Mouse (Mus musculus) adrenal gland, adult 18-20 months (tissue): Measurements from ENCODE around the gene Smpdl3a. TPM values are rescaled to one million over a fixed set of nuclear protein-coding genes. Genes with fewer than 3 reads are reported as not detected.

Source experiments
- DNase-seq, 2 experiments: peaks; one replicate each; pipeline ENCODE4 v3.0.0; 2021 to 2022; ENCODE audit warnings: low spot score in 2 of 2
- total RNA-seq, 2 experiments: library from RNA; stranded (reverse); gene quantifications; 1 replicate in 1 of 2; 2 replicates in 1 of 2; pipeline ENCODE4 v1.2.3; 2021

The Smpdl3a gene
- total RNA-seq, 2 experiments from 2014 or later, result 38.1 to 58.5 TPM

GRCm38 (mm10) chr10:57815869-57816268 is 21.7 kb downstream of the Smpdl3a start:
- DNase-seq, result no peak

DNA sequence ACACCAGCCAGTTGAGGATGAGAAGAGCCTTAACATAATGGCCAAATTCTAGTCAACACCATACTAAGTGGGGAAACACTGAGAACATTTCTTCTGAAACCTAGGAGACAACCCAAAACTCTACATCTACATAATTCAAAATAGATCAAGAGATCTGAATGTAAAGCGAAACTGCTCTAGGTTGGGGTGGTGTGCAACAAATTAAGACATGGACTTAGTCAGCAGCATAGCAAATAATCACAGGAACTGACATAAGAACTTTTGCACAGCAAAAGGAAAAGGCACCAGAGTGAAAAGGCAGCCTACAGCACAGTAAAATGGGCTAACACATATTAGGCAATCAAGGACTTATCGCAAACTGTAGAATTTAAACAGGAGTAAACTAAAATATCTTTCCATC is 25.1 kb downstream of the Smpdl3a start:
- no peak for DNase-seq

DNA sequence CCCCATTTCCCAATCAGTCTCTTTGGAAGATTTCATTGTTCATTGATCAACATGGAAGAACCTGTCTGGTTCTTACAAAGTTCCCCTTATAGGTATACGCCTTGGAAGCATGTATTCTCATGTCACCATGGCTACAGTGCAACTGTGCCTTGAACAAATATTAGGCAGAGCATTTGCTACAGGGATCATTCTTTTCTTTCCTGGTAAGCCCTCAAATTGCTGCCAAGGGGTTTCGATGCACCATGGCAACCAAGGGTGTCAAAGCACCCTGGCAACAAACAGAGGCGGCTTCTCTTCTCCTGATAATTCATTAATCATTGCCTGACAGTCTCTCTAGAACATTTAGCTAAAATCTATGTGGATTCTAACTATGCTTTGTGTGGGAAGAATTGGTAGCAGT is 28.3 kb downstream of the Smpdl3a start:
- no peak for DNase-seq

- no peak for DNase-seq
Measured at GRCm38 (mm10) chr10:57828649-57829048, 34.5 kb downstream of the Smpdl3a start.

DNA sequence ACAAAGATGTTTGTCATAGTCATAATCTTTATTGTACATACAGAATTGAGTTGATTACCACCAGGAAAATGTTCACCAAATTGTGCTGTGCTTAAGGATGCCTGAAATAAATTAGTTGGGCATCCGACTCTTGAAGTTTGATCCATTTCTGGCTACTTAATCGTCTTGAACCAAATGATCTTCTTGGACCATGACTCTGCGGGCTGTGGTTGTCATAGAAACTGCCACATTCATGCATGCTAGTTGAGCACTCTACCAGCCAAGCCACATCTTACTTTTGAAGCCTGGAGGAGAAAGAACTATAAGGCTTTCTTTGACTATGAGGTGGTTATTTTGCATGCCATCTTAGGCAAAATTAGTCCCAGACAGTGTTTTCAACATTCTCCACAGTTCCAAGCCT is 35.5 kb downstream of the Smpdl3a start:
- no peak for DNase-seq

DNA sequence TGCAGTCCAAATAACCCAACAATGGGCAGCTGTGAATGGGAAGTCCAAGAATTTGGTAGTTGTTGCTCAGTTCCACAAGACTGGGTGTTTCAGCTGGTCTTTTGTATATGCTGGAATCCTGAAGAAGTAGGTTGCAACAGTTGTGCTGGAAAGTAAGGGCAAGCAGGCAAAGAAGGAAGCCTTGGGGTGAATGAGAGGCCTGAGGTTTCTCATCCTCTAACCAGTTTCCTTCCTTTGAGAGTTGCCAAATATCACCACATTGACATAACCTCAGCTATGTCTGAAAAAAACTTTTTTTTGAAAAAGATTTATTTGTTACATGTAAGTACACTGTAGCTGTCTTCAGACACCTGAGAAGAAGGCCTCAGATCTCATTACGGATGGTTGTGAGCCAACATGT is 41.0 kb downstream of the Smpdl3a start:
- DNase-seq, result no peak

- DNase-seq, result no peak
Measured at GRCm38 (mm10) chr10:57835982-57836381, 41.8 kb downstream of the Smpdl3a start.

- peak; percentile 21 to 27 for DNase-seq
Measured at GRCm38 (mm10) chr10:57841638-57842509, 47.7 kb downstream of the Smpdl3a start.

DNA sequence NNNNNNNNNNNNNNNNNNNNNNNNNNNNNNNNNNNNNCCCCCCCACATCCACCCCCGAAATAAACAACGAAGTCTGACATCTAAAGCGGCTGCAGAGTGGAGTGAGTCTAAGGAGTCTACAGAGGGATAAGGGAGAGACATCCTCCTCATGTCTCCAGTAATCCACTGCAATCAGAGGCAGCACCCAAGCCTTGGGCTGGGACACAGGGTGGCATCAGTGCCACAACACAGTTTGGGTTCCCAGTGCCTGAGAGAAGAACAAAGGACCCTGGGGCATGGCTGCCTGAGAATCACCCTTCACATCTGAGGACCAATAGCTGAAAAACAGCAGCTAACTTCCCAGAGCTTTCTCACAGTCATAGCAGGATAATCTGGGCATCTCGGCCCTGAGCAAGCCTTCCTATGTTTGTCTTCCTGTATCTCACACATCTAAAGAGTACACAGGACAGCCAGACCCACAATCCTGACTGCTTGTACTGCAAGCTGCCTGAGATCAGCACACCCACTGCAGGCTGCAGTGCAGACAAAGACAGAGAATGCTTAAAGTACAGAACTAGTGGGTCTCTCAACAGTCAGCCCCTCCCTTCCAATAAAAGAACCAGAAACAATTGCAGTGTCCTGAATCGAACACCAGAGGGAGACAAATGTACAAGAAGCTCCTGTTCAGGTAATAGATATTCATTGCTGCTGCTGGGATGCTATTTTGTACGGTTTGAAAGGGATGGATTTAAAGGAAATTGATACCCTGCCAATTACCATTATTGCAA is 54.0 kb downstream of the Smpdl3a start:
- DNase-seq, result no peak

Other genes starting within 250 kb of the Smpdl3a start
- 1 to 10 TPM in 1 of 2 experiments, under 1 TPM in 1; 0.80 to 1.2 TPM for gene Pkib, start 162.4 kb upstream of the Smpdl3a start, total RNA-seq
- 1 to 10 TPM; 1.1 to 1.4 TPM for gene Fabp7, start 9.5 kb upstream of the Smpdl3a start, total RNA-seq